Mouse (Mus musculus): ENCODE data around the gene Lrmda.

DNA sequence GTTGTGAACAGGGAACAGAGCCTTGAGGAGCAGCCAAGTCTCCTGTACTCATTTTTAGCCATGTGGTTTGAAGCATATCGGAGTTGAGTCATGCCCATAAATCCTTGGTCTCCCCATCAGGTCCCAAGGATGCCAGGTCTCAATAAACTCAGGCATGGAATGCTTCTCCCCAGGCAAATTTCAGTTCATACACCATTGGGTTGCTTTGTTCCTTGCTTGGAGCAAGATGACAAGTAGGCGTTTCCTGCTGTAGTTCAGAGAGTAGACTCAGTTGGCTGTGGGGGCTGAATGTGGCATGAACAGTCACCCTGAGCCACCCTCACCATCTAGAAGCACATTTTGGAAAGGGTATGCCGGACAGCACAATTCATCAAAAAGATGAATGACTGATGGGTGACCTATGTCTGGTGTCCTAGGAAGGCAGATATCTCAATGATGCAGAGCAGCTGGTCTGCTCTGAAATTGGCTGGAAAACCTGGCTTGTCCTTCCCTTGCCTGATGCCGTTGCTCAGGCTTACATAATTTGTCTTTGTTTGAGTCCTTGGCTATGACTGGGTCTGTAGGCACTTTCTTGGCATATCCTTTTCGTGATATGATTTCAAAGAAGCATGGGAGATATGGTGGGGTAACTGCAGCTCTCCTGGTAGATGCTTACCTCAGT is 425.8 kb downstream of the Lrmda start:
- TF ChIP-seq CTCF (conservative IDR thresholded peaks at IDR 0.05; ENCODE audit: low read length) (no peak), POU5F1 (IDR thresholded peaks at IDR 0.05; ENCODE audit: borderline replicate concordance, low read length) (no peak), NANOG (IDR thresholded peaks at IDR 0.05; ENCODE audit: borderline replicate concordance, low read length) (no peak)
